Mouse (Mus musculus): ENCODE measurements at regions not wholly inside any gene's neighbourhood (a gene's known extent, or its start where the extent isn't known, plus 50 kb on each side); places are given as distances from the start of the nearest gene placed in this dataset.

DNA sequence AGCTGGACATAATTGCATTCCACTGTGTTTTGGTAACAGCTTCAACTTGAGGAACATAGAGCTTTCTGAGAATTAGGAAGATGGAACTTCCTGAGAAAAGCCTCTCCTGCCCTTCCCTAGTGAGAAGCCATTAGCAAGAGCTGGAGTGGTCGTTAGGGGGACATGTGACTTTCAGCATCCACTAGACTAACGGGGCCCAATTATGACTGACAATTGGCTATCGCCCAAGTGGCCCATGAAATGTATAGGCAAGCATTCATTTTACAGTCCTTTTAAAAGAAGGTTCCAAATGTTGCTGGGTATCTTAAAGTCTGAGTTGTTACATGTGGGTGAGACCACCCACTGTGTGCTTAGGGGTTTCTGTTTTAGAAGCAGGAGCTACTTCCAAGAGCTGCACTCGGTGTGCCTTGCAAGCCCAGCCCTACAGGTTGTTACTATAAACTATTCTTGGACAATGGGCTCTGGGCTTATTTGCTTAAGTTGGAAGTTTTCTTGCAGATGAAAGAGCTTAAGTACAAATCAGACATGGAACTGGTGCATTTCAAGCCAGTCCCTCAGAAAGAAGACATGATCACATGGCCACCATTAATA is 183.1 kb upstream of the Cxcl12 start:
- no peaks in the 10 kb centered on the region for H3K36me3 ChIP-seq (replicated peaks)
- no peak overlapping the region for H3K4me3 ChIP-seq
- no peaks in the 10 kb centered on the region for H3K27me3 ChIP-seq (replicated peaks)
- H3K9ac ChIP-seq, result no peak overlapping the region
- H3K9me3 ChIP-seq, result no peaks in the 10 kb centered on the region
- H3K27ac ChIP-seq, result no peak overlapping the region
- ATAC-seq (replicated peaks), result no peak
- no peak overlapping the region for H3K4me2 ChIP-seq
- WGBS, result 85% methylated on average over 4 of the region's 4 CpGs
- H3K4me1 ChIP-seq, result no peaks in the 10 kb centered on the region; the same call in 1 of the 2 replicates

DNA sequence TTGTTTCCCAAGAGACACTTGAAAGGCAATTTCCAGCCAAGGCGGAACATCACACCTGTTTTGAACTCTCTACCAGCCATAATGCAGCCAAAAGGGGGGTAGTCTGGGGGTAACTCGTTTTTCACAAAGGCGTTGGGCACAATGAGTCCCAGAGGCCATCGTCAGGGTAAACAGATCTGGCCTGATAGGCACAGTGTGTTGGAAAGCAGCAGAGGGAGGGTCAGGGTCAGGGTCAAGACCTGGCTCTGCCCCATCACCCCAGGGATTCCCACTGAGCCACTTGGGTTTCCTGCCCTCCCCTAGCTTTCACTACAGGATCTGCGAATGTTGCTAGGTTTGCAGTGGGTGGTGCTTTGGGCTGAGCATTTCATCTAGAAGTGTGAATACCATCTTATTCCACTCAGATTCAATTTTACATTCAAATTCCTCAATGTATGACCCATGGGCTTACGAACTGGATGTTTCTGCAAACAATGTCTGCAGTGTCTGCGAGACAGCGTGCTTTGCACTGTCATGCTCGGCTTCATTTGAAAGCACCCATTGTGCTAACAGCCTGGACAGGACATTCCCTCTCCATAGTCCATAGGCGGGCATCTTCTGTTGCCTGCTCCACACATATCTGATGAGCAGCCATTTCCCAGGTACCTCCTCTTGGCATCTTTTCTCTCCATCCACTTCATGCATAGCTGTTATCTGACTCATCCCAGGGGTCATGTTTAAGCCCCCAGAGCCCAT is 181.9 kb upstream of the Cxcl12 start:
- Histone ChIP-seq H3K9me3 (no peaks in the 10 kb centered on the region), H3K4me1 (no peaks in the 10 kb centered on the region), H3K27me3 (replicated peaks) (no peaks in the 10 kb centered on the region), H3K9ac (no peak overlapping the region), H3K4me2 (no peak overlapping the region), H3K4me3 (no peak overlapping the region), H3K36me3 (replicated peaks) (no peaks in the 10 kb centered on the region), H3K27ac (no peak overlapping the region)
- no peak for ATAC-seq (replicated peaks)
- WGBS, result 17% methylated on average over 10 of the region's 10 CpGs

DNA sequence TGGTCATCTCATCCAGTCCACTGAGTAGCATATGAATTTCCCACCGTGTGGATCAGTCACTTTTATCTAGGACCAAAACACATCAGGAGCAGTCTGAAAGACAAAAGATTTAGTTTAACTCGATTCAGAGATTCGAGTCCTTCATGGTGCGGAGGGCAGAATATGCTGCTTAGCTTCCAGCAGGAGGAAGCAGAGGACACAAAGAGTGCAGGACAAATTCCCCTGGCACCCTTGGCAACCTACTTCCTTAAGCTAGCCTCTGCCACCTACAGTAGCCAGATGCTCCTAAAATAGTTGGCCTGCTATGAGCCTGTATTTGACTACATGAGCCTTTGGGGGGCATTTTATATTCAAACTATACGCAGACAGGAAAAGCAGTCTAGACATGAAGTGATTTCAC is 181.1 kb upstream of the Cxcl12 start:
- no peaks in the 10 kb centered on the region for H3K36me3 ChIP-seq (replicated peaks)
- H3K9me3 ChIP-seq, result no peaks in the 10 kb centered on the region
- no peak for ATAC-seq (replicated peaks)
- WGBS, result 75% methylated on average over 5 of the region's 5 CpGs
- H3K27ac ChIP-seq, result no peak overlapping the region
- no peak overlapping the region for H3K4me2 ChIP-seq
- no peaks in the 10 kb centered on the region for H3K27me3 ChIP-seq (replicated peaks)
- H3K9ac ChIP-seq, result no peak overlapping the region
- H3K4me1 ChIP-seq, result no peaks in the 10 kb centered on the region
- H3K4me3 ChIP-seq, result no peak overlapping the region

DNA sequence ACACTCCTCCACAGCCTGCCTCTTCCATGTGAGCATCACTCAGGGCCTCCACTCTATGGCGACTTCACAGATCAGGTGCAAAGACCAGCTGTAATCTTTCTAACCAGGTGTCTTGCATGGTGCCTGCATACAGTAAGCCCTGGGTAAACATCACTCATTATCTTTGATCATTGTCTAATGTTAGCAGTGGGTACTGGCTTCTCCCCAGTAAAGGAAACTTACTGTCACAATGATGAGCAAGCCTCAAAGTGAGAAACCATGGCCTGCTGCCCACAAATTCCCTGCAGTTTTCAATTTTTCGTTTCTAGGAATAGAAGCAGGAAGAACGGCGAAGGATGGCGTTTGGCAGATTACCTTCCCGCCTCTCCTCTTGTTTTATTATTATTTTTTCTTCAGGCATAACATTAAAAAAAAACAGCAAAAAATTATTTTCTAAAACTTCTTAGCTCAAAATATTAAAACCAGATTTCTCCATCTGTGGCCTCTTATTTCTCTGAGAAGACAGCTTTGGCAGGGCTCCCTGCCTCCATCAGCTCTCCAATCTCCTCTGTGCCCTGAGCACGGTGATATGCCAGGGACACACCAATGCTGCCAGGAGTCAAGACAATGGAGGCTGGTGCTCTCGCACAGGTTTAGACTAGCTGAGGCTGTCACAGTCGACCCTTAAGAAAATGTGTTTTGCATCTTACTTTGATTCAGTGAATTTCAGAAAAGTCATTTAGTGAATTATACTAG is 169.2 kb upstream of the Cxcl12 start:
- ATAC-seq (replicated peaks), result no peak
- H3K4me1 ChIP-seq, result no peaks in the 10 kb centered on the region
- 79% methylated on average over 9 of the region's 9 CpGs for WGBS

DNA sequence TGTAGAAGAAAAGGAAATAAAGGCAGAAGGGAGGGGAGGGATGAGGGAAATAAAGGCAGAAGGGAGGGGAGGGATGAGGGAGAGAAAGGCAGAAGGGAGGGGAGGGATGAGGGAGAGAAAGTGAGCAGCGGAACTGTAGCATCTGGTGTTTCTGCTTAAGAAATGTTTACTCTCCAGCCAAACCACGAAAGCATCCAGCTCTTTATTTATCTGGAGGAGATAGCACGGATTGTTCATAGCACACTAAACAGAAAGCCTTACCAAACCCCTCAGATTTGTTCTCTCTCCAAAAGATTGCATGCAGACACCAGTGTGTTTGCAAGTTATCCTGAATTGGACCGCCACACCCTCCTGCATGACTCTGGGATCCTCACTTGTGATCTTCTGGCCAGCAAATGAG is 168.4 kb upstream of the Cxcl12 start:
- Histone ChIP-seq H3K4me2 (no peak overlapping the region), H3K36me3 (replicated peaks) (no peaks in the 10 kb centered on the region), H3K27me3 (replicated peaks) (no peaks in the 10 kb centered on the region), H3K27ac (no peak overlapping the region), H3K4me1 (no peaks in the 10 kb centered on the region), H3K9me3 (no peaks in the 10 kb centered on the region), H3K4me3 (no peak overlapping the region), H3K9ac (no peak overlapping the region)
- WGBS, result 75% methylated on average over 4 of the region's 4 CpGs
- no peak for ATAC-seq (replicated peaks)

More for the DNA sequence above, 169.2 kb upstream of the Cxcl12 start:
- Histone ChIP-seq H3K27me3 (replicated peaks) (no peaks in the 10 kb centered on the region), H3K9ac (no peak overlapping the region), H3K4me3 (no peak overlapping the region), H3K9me3 (no peaks in the 10 kb centered on the region), H3K27ac (no peak overlapping the region), H3K4me2 (no peak overlapping the region), H3K36me3 (replicated peaks) (no peaks in the 10 kb centered on the region)

DNA sequence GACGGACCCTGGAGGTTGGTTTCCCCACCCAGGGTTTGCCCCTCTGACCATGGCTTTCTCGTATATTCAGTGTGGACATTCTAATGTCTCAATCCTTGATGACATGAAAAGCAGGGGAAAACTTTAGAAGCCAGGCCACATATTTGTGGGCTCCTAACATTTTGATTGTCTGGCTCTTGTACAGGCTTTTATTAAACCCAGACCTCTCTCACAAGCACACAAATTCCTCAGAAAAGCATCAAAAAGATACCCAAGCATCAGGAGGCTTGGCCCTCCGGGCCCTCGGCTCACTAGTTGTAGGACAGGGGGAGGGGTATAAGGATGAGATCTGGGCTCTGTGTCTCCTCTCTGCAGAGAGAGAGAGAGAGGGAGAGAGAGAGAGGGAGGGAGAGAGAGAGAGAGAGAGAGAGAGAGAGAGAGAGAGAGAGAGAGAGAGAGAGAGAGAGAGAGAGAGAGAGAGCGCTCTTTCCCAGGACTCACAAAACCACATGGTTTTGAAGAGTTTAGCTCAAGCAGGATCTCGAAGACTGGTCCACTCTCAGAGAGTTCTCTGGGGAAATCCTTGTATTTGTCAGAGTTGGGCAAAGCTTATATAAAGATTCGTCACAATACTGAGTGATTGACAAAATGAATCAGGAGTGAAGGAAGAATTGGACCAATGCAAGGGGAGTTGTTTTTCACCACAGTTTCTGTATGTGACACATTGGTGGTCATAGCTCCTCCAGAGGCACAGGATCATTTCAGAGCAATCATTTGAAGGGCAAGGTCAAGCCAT is 167.2 kb upstream of the Cxcl12 start:
- Histone ChIP-seq H3K27me3 (replicated peaks) (no peaks in the 10 kb centered on the region), H3K36me3 (replicated peaks) (no peaks in the 10 kb centered on the region), H3K9me3 (no peaks in the 10 kb centered on the region), H3K4me2 (no peak overlapping the region), H3K9ac (no peak overlapping the region), H3K27ac (no peak overlapping the region), H3K4me1 (no peaks in the 10 kb centered on the region), H3K4me3 (no peak overlapping the region)
- WGBS, result 65% methylated on average over 7 of the region's 7 CpGs
- ATAC-seq (replicated peaks), result no peak

DNA sequence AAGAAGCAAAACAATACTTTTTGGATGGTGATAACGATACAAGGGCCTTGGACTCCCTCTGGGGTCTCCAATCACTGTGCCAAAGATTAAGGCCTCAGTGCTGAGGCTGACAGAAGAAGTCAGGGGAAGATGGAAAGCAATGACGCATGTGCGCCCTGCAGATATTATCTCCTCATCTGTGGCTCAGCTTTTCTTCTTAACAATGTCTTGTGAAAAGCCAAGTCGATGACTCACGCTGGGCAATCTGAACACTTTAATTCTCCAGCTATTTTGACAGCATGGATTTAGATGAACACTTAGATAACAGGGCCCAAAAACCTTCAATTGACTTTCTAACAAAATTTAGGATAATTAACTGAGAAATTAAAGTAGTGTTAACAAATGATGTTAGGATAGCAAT is 155.7 kb upstream of the Cxcl12 start:
- Histone ChIP-seq H3K36me3 (replicated peaks) (no peaks in the 10 kb centered on the region), H3K4me3 (no peak overlapping the region), H3K4me1 (no peaks in the 10 kb centered on the region), H3K27me3 (replicated peaks) (no peaks in the 10 kb centered on the region), H3K9ac (no peak overlapping the region), H3K4me2 (no peak overlapping the region), H3K27ac (no peak overlapping the region), H3K9me3 (no peaks in the 10 kb centered on the region)
- no peak for ATAC-seq (replicated peaks)
- WGBS, result 85% methylated on average over 5 of the region's 5 CpGs

DNA sequence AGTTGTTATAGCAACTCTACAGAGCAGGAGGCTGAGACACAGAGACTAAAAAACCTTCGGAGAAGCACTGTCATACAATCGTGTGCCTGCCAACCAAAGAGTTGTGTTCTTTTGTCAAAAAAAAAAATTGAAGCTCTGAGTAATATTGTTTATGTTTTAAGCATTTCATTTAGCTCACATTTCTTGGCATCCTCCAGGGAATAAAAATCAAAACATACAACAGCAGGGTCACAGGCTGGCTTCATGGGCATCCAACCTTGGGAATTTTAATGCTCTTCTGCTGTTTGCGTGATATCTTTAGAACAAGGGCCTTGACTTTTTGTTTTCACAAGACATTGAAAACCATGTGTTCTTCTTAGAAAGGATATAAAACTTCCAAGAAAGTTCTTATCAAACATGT is 152.9 kb upstream of the Cxcl12 start:
- Histone ChIP-seq H3K4me1 (no peaks in the 10 kb centered on the region), H3K4me3 (no peak overlapping the region)

DNA sequence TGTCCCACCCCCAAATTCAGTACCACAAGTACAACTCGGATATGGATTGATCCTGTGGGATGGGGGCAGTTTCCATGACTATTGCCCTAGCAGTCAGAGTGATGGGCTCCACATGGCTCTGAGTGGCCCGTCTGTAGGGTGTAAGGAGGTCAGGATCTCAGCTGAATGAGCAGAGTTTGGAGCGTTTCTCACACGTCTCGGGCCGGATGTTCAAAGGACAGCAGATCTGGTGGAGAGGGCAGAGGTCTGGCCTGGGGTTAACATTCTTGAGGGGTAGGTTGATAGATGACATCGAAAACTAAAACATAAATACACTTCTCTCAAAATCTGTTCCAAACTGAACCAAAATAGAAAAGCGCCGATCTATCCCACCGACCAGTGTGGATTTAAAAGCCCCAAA is 146.5 kb upstream of the Cxcl12 start:
- 86% methylated on average over 10 of the region's 10 CpGs for WGBS
- H3K36me3 ChIP-seq (replicated peaks), result no peaks in the 10 kb centered on the region
- H3K9me3 ChIP-seq, result no peaks in the 10 kb centered on the region

More for the DNA sequence above, 152.9 kb upstream of the Cxcl12 start:
- no peaks in the 10 kb centered on the region for H3K9me3 ChIP-seq
- H3K9ac ChIP-seq, result no peak overlapping the region
- no peaks in the 10 kb centered on the region for H3K27me3 ChIP-seq (replicated peaks)
- H3K36me3 ChIP-seq (replicated peaks), result no peaks in the 10 kb centered on the region
- H3K27ac ChIP-seq, result no peak overlapping the region
- no peak for ATAC-seq (replicated peaks)
- WGBS, result 93% methylated on average over 3 of the region's 3 CpGs
- H3K4me2 ChIP-seq, result no peak overlapping the region

DNA sequence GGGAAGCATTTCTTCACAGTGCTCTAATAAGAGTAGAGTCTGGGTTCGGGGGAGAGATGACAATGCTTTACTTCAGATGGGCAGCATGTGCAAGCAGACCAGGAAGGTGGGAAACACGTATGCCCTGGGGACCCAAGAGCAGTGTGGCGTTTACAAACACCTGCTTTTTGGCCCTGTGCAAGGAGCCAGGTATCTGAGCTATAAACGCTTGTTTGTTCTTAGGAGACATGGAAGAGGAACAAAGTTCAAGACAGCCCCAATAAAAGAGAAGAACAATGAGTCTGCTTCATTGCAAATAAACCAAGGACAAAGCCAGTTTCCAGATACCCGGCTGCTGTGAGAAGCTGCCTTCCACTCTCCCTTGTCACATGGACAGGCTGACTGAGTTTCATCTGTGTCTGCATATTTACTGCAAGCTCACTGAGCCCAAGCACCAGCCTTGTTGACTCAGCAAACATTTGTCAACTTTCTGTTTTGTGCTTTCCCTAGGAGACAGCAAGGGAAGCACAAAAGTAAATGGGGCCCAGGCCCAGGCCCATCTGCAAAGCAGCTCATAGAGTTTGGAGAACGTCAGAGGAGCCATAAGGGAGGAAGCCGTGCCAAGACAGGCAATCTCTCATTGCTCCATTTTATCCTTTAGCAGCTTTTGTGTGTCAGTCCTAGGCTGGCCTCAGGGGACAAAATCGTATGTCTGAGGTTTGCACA is 136.1 kb upstream of the Cxcl12 start:
- 64% methylated on average over 8 of the region's 8 CpGs for WGBS
- no peaks in the 10 kb centered on the region for H3K9me3 ChIP-seq
- no peak overlapping the region for H3K4me2 ChIP-seq
- no peak for ATAC-seq (replicated peaks)
- no peak overlapping the region for H3K9ac ChIP-seq
- no peaks in the 10 kb centered on the region for H3K27me3 ChIP-seq (replicated peaks)
- H3K4me3 ChIP-seq, result no peak overlapping the region
- no peaks in the 10 kb centered on the region for H3K36me3 ChIP-seq (replicated peaks)
- H3K4me1 ChIP-seq, result no peaks in the 10 kb centered on the region
- H3K27ac ChIP-seq, result no peak overlapping the region

More for the DNA sequence above, 146.5 kb upstream of the Cxcl12 start:
- Histone ChIP-seq H3K9ac (no peak overlapping the region), H3K27ac (no peak overlapping the region), H3K4me2 (no peak overlapping the region), H3K27me3 (replicated peaks) (no peaks in the 10 kb centered on the region), H3K4me3 (no peak overlapping the region), H3K4me1 (no peaks in the 10 kb centered on the region)
- no peak for ATAC-seq (replicated peaks)

DNA sequence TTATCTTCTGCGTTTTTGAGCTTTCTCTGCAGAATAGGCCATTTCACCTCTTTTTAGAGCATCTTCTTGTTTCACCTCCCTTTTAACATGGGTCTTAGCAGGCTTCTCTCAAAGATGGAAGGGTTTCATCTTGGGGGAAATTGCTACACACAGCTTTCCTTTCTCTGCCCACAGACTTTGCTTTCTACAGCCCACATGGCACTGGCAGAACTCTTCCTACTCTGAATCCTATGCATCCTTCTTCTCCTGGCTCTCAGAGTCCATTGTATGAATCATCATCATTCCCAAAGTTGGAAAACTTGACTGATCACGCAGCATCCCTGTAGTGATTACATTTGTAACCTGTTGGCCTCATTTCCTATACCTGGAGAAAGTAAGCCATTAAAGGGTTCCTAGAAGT is 124.6 kb upstream of the Cxcl12 start:
- H3K27ac ChIP-seq, result no peak overlapping the region
- H3K9me3 ChIP-seq, result no peaks in the 10 kb centered on the region
- no peaks in the 10 kb centered on the region for H3K36me3 ChIP-seq (replicated peaks)
- WGBS, result 83% methylated on average over 2 of the region's 2 CpGs
- no peak for ATAC-seq (replicated peaks)
- no peaks in the 10 kb centered on the region for H3K27me3 ChIP-seq (replicated peaks)
- no peak overlapping the region for H3K4me3 ChIP-seq
- no peak overlapping the region for H3K4me2 ChIP-seq
- H3K9ac ChIP-seq, result no peak overlapping the region
- no peaks in the 10 kb centered on the region for H3K4me1 ChIP-seq

Data from midbrain, embryonic 15.5 days (tissue).